Mouse (Mus musculus) CD4-positive, CD25-positive, alpha-beta regulatory T cell, adult 2 months (primary cell): ENCODE measurements around the gene Rab15.
A peak's percentile ranks its signal among the peaks of the same experiment; 100 is the strongest.

ENCODE experiments used
- DNase-seq: peaks from one replicate; pipeline ENCODE4 v3.0.0-alpha.2; 2012; ENCODE audit warnings: low read depth, low spot score

The Rab15 gene

GRCm38 (mm10) chr12:76778305-76779083 lies 44.2 kb downstream of the Rab15 start:
- peak; percentile 75 for DNase-seq

DNA sequence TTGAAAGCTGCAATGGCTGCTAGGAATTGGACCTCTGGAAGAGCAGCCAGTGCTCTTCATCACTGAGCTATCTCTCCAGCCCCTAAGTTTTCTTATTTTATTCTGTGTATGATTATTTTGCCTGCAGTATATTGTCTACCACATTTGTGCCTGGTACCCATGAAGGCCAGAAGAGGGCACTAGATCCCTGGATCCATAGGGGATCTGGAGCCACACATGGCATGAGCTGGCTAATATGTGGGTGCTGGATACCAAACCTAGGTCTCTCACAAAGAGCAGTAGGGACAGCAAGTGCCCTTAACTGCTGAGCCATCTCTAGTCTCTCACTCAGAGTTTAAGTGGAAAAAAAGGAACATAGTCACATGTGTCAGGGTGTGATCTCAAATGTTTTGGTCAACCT lies 44.9 kb downstream of the Rab15 start:
- peak; percentile 51 for DNase-seq

DNA sequence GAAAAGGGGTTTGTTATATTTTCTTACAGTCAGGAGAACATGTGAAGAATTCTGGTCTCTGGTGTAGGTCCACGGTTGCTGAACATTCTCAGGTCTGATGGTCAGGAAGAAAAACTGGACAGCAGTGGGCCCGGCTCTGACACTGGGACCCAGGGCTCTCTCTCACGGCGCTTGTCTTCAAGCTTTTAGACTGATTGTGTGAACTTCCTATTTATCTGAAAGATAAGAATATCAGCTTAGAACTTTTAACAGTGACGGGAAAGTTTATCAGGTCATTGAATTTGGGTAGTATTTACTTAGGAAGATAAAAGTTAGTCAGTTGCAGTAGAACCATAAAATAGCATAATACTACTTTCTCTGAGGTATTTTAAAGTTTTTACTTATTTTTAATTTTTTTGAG lies 45.8 kb downstream of the Rab15 start:
- DNase-seq, result no peak

- no peak for DNase-seq
Measured at GRCm38 (mm10) chr12:76775132-76775531, 47.6 kb downstream of the Rab15 start.

DNA sequence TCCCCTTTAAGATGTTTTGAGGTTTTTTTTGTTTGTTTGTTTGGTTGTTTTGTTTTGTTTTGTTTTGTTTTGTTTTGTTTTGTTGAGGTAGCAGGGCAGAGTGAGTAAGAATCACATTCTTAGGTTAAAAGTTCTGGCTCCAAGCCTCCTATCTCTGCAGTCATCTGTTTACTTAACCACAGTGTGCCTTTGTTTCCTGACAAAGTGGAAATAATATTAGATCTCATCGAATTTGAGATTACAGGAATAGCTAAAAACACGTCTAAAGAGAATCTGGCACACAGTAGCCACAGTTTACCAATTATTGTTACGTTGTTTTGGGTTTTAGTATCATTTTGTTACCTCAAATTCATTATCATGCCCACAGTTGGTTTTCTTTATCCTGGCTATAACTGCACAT lies 48.1 kb downstream of the Rab15 start:
- DNase-seq, result no peak

GRCm38 (mm10) chr12:76771540-76771939 lies 51.2 kb downstream of the Rab15 start:
- no peak for DNase-seq

DNA sequence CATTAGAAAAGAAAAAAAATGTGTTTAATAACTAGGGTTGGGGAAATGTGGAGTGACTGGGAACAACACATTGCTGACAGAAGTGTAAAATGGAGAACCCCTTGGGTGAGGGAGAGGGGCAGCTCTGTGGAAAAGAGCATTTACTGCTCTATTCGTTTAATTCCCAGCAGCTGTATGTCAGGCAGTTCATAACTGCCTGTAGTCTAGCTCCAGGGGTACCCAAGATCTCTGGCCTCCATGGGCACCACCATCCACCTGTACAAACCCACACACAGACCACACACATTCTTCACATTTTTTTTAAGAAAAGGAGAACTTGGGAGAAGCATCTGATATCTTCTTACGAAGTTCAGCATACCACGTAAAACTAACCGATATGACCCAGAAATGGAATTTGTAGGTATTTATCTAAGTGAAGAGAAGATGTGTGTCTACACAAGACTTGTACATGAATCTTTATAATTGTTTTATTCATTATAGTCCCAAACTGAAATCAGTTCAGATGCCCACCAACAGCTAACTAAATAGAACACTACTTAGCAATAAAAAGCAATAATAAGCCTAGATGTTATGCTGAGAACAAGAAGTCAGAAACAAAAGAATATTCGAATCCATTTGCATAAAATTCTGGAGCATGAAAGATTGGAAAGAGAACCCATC lies 51.7 kb downstream of the Rab15 start:
- no peak for DNase-seq

GRCm38 (mm10) chr12:76765901-76766630 lies 56.6 kb downstream of the Rab15 start:
- no peak for DNase-seq

DNA sequence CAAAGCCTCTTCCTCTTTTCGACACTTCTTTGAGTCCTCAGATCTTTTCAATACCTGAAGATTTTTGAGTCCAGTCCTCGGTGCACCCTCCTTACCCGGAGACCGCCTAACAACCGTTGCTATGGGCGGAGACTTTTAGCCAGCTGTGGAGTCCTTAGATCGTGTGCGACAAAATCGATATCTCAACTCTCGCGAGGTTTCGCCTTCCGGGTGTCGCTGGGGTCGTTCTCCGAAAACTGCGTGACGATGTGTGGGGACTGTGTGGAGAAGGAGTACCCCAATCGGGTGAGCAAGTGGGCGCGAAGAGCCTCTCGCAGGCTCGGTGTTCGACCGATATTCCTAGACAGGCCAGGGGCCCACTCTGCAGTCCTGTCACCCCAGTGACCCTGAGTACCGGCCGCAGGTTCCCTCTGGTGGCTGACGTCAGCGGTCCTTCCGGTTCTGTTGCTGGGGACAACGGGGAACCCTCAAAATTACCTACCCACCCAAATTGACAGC lies 57.3 kb downstream of the Rab15 start, which contains the start of the genes Churc1 and Fntb:
Churc1 (plus strand) TSS at position 185 of the 498 bp plus-strand sequence.
Fntb (plus strand) TSS at position 236 of the 498 bp plus-strand sequence.
- DNase-seq, result peak; percentile 100

- DNase-seq, result peak; percentile 91
Measured at GRCm38 (mm10) chr12:76752652-76753318, 69.9 kb downstream of the Rab15 start.

DNA sequence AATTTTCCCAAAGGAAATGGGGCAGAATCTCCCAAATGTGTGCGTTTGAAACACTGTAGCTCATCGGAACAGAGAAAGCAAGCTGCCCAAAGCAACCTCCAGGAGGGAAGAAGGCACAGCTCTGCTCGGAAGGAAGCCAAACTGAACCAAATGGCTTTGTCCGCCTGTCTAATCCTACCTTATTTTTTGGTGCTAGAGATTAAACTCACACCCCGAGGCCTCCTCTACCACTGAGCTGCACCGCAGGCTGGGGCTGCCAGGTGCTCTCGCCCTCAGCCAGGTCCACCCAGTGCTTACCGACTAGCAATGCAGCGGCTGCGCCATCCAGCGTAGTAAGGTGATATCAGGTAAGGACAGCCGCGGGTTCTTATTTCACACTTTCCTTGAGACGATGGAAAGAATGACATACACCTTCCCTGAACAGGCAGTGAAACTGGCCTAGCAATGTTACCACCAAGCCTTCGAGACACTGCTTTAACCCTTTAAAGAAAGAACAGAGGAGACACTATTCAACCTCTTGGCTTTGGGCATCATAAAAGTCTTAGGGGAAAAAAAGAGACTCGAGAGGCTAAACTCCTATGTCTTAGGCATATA lies 71.7 kb downstream of the Rab15 start:
- no peak for DNase-seq
